Mouse (Mus musculus): Measurements from ENCODE around the gene Fam120a.

DNA sequence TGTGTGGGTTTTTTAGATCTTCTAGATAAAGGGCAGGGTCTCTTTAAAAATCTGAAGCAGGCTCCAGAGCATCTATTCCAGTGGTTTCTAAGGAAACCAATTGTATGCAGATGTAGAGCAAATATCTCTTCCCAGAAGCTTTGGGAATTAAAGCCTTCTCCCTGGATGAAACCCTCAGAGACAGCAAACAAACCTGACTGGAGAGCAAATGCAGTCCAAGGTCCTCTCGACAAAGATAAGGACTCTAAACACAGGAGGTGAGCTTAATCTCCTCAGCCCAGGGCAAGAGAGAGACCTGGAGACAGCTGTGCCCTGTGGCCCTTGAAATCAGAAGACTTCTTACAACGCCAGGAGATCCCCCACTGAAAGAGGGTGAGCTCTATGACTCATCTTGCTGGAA, 114.3 kb downstream of the Fam120a start:
- TF ChIP-seq CTCF (IDR thresholded peaks at IDR 0.05; ENCODE audit: low read depth, low read length) (no peak), GATA1 (IDR thresholded peaks at IDR 0.05; ENCODE audit: borderline replicate concordance, low read length) (no peak), TAL1 (conservative IDR thresholded peaks at IDR 0.05; ENCODE audit: low read depth, low read length) (no peak), GATA2 (IDR thresholded peaks at IDR 0.05; ENCODE audit: borderline replicate concordance, low read depth, low read length) (no peak)
